Mouse (Mus musculus): ENCODE measurements at regions not wholly inside any gene's neighbourhood (a gene's known extent, or its start where the extent isn't known, plus 50 kb on each side); places are given as distances from the start of the nearest gene placed in this dataset.

DNA sequence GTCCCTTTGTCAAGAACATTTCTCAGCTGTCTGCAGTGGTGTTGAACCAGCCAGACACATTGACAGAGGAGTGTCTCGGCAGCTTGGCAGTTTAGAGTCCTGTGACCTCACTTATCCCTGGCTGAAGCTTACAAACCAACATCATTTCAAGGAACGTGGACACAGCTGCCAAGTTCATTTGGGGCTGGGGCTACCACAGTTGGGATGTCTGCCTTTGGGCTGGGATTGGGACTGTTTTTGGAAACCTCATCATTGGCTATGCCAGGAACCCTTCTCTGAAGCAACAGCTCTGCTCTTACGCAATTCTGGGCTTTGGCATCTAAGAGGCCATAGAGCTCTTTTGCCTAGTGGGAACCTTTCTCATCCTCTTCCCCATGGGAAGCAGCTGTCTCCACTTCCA lies 200.4 kb downstream of the Gm15262 start:
- no peak for DNase-seq (ENCODE audit: low read depth)

GRCm38 (mm10) chrX:161511341-161511740 lies 205.5 kb upstream of the Rai2 start:
- no peak for DNase-seq (ENCODE audit: low read depth)

- DNase-seq (ENCODE audit: low read depth): no peak
Measured at GRCm38 (mm10) chrX:161523432-161524256, 193.2 kb upstream of the Rai2 start.

DNA sequence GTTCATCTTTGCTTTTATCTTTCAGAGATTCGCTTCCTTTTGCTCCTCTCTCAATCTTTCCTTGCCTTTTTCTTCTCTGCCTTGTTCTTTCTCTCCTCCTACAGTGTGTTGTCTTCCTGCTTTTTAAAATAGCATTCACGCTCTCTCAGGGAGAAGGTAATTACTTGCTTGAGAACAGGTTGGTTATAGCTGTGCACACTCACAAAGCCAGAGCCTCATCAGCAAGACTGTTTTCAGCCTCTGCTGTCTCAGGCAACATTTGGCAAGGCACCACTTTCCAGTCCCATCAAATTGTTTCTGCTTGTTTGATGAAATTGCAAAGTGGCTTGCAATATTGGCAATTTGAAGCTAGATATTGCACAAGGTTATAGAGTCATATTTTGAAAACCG lies 192.6 kb upstream of the Rai2 start:
- no peak for DNase-seq (ENCODE audit: low read depth)

GRCm38 (mm10) chrX:161537290-161537689 lies 179.6 kb upstream of the Rai2 start:
- DNase-seq (ENCODE audit: low read depth): peak; percentile 0

DNA sequence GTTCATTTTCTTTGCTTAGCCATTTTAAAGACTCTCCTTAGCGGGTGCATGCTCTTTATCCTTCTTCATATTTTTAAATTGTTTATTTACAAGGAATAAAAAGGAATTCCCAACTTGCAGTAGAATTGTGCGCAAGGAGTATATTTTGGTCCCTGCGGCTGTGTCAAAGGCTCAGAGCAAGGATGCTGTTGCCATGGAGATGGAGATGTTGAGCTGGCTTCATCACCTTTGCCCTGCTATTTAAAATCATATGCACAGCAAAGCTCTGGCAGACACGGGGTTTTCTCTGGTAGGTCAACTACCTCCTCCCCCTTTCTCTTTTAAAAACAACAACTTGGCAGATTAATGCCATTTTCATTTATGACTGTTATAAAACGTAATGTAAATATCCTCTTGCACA lies 160.0 kb upstream of the Rai2 start:
- DNase-seq (ENCODE audit: low read depth): no peak

GRCm38 (mm10) chrX:161558511-161558910 lies 158.4 kb upstream of the Rai2 start:
- DNase-seq (ENCODE audit: low read depth): no peak

DNA sequence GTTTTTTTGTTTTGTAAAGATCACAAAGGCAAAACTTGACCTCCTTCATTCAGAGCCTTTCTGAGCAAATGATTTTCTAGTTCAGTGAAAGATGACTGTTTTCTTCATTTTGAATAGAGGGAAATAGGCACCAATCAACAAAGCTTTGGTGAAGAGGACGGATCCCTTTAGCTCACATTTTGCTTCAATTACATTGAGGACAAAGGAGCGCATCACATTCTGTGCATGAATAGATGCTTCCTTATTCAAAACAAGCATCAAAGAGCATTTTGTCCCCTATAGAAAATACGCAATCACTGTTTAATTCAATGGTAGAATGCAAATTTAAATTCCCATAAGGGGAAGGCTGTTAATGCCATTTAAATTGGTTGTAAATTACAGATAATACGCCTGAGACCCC lies 150.4 kb upstream of the Rai2 start:
- DNase-seq (ENCODE audit: low read depth): no peak

DNA sequence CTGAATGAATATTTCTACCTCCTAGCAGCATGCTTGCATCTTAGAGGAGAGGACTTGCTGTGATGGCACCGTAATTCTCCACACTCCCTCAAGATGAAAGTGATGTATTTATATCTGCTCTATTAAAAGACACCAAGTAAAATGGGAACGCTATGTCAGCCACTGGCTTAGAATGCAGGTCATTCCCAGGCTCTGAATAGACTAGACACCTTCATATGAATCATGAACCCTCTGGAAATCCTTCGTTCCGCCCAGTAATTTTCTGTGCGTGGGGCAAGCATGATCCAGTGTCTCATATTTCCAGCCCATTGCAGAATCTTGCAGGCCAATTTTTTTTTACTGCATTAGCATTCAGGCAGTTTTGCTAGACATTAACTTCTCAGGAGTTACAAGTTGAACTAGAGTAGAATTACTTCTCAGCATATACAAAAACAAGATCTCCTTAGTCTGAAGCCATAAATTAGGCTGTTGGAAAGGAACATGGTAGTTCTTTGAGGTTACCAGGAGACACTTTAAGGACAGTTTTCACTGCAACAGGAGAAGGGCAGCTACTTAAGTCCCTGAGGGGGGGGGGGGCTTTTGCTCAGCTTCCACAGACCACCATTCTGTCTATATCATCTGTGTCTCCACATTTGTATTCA lies 134.7 kb upstream of the Rai2 start:
- DNase-seq (ENCODE audit: low read depth): no peak

GRCm38 (mm10) chrX:161583872-161584271 lies 133.0 kb upstream of the Rai2 start:
- DNase-seq (ENCODE audit: low read depth): no peak

GRCm38 (mm10) chrX:161633869-161634268 lies 83.0 kb upstream of the Rai2 start:
- DNase-seq (ENCODE audit: low read depth): no peak

DNA sequence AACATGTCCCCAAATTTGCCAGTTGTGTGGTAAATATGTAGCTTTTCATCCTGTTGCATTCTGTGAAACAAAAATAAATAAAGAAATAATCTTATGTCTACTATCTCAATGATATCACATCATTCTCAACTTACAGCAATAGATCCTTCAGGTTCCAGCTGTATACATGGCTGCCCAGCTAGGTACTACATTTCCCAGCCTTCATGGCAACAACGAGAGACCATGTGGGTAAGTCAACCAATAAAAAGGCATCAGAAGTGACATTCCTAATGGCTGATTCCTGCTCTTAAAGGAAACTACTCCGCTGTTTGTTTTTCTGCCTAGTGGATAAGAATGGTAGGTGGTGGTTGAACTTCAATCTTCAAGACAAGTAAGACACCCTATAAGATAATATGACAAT lies 82.5 kb upstream of the Rai2 start:
- no peak for DNase-seq (ENCODE audit: low read depth)

DNA sequence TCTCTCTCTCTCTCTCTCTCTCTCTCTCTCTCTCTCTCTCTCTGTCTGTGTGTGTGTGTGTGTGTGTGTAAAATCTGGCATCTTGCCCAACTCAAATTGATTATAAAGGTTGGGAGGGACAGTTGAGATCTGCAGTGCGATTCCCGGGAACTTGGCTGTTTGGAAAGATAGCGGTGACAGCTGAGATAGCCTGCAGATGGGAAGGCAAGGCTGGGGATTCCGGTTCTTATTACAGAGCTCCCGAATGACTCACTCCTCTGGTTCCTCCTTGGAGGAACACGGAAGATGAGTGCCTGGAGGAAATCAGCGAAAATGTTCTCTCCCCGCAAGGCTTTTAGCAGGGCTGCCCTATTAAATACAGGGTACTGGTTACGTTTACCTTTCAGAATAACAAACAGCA lies 81.2 kb upstream of the Rai2 start:
- DNase-seq (ENCODE audit: low read depth): no peak

DNA sequence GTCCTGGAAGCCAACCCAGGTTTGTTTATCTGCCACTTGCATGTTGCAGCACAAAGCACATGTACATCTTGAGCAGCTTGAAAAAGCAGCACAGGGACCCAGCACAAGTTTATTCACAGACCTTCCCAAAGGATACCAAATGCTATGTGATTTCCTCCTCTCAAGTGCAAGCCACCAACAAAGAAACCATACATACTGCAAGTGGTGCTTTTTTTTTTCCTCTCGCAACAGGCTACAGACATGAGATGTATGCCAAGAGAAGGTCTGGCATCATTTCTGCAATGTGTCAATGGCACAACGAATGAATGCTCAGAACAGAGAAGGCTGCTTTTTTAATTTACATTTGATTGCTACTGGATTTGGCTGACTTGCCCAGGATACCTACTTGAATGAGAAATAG lies 63.8 kb upstream of the Rai2 start:
- no peak for DNase-seq (ENCODE audit: low read depth)

GRCm38 (mm10) chrX:161660106-161660505 lies 56.8 kb upstream of the Rai2 start:
- no peak for DNase-seq (ENCODE audit: low read depth)

GRCm38 (mm10) chrX:161661936-161662335 lies 54.9 kb upstream of the Rai2 start:
- DNase-seq (ENCODE audit: low read depth): no peak
